Mouse (Mus musculus): ENCODE measurements at regions not wholly inside any gene's neighbourhood (a gene's known extent, or its start where the extent isn't known, plus 50 kb on each side); places are given as distances from the start of the nearest gene placed in this dataset.

- ATAC-seq (ENCODE audit: low FRiP score) (no peak), DNase-seq (ENCODE audit: low spot score) (no peak)
- no peak for TF ChIP-seq CTCF (IDR thresholded peaks at IDR 0.05)
- Histone ChIP-seq H3K9me3 (ENCODE audit: low read length) (peaks cover 5% of the 10 kb centered on the region; the same call in 1 of the 2 replicates), H3K4me2 (ENCODE audit: low read depth, low read length, poor library complexity, severe bottlenecking) (no peak overlapping the region), H3K9ac (replicated peaks; ENCODE audit: low read length, poor library complexity, severe bottlenecking) (no peak overlapping the region), H3K36me3 (ENCODE audit: insufficient read depth, low read length) (no peaks in the 10 kb centered on the region), H3K27ac (ENCODE audit: low read depth, low read length) (no peak overlapping the region), H3K4me1 (ENCODE audit: insufficient read depth, low read length) (no peaks in the 10 kb centered on the region), H3K27me3 (ENCODE audit: insufficient read depth, low read length) (no peaks in the 10 kb centered on the region), H3K4me3 (ENCODE audit: low read depth, low read length) (no peak overlapping the region)
- WGBS = 76% methylated on average over 1 of the region's 1 CpGs
Observed at GRCm38 (mm10) chr5:27906550-27906949, 64.6 kb downstream of the Htr5a start.

- ATAC-seq (ENCODE audit: low FRiP score) (no peak), DNase-seq (ENCODE audit: low spot score) (peak; percentile 31)
- no peak overlapping the region for H3K27ac ChIP-seq (ENCODE audit: low read depth, low read length)
- no peak overlapping the region for H3K9ac ChIP-seq (replicated peaks; ENCODE audit: low read length, poor library complexity, severe bottlenecking)
- no peaks in the 10 kb centered on the region for H3K36me3 ChIP-seq (ENCODE audit: insufficient read depth, low read length)
- WGBS = 60% methylated on average over 5 of the region's 5 CpGs
- no peaks in the 10 kb centered on the region for H3K27me3 ChIP-seq (ENCODE audit: insufficient read depth, low read length)
- H3K4me3 ChIP-seq (ENCODE audit: low read depth, low read length) = no peak overlapping the region
- H3K4me2 ChIP-seq (ENCODE audit: low read depth, low read length, poor library complexity, severe bottlenecking) = no peak overlapping the region
- no peaks in the 10 kb centered on the region for H3K9me3 ChIP-seq (ENCODE audit: low read length)
- H3K4me1 ChIP-seq (ENCODE audit: insufficient read depth, low read length) = no peaks in the 10 kb centered on the region
- no peak for TF ChIP-seq CTCF (IDR thresholded peaks at IDR 0.05)
Observed at GRCm38 (mm10) chr5:27908329-27908960, 66.5 kb downstream of the Htr5a start.

Data from midbrain, postnatal 0 days (tissue).